Mouse (Mus musculus): ENCODE results near the gene Unc5a.

DNA sequence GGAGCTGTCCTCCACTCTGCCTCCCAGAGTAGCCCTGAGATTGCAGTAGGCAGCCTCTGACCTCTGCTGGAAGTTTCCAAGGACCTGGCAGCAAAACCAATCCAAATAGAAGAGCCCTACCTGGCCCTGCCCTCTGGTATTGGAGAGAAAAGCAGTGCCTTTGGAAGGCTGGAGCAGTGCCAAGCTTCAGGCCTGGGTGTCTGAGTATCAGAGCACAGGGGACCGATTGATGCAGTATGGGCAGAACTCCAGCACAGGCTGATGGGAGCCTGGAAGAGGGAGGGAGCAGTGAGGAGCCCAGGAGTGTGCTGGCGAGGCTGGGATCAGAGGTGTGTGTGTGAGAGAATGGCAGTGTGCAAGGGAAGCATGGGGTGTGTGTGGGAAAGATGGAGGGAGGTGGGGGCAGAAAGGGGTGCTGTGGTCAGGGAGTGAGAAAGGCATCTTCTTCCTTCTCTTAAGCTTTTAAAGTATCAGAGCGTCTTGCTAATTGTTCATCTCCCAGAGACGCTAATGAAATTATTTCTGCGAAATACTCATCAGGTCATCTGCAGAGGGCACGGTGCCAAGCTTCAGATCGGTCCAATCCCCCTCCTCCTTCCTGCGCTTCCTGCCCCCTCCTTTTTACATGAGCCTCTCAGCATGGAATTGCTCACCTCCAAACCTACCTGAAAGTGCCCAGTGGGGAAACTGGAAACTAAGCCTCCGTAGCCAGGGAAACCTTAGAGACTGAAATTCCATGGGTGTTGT is 4.6 kb upstream of the Unc5a start:
- TF ChIP-seq CTCF (IDR thresholded peaks at IDR 0.05; ENCODE audit: control insufficient read depth, insufficient read depth, insufficient read length) (no peak), MAX (IDR thresholded peaks at IDR 0.05) (no peak), MYOG (IDR thresholded peaks at IDR 0.05; ENCODE audit: control insufficient read depth, extremely low read depth, insufficient read length) (no peak), CEBPB (IDR thresholded peaks at IDR 0.05; ENCODE audit: low read depth) (no peak)

Data from C2C12 (cell line).